Mouse (Mus musculus) ES-E14 (cell line): Measurements from ENCODE around the gene Inpp5k. TPM values are rescaled to one million over a fixed set of nuclear protein-coding genes. Genes with fewer than 3 reads are reported as not detected.

ENCODE experiments used
- DNase-seq: peaks from one replicate; pipeline ENCODE4 v3.0.0-alpha.2; 2013; ENCODE audit warnings: low read depth, low spot score
- H3K27ac ChIP-seq: 2 replicates; pipeline ENCODE4 v1.5.1; 2012; ENCODE audit warnings: low read depth, mild to moderate bottlenecking, low read length, moderate library complexity, mixed read lengths; ENCODE audit not compliant: poor library complexity, insufficient read depth, severe bottlenecking
- H3K36me3 ChIP-seq: 2 replicates; pipeline ENCODE4 v1.6.1; 2012; ENCODE audit warnings: mild to moderate bottlenecking, low read length, moderate library complexity, mixed read lengths; ENCODE audit not compliant: control insufficient read depth, poor library complexity, insufficient read depth, severe bottlenecking
- H3K4me1 ChIP-seq, 2 experiments: fragments of 150-350 bp in 1 of 2; sonication (generic) in 1 of 2; 2 replicates each; pipeline ENCODE4 v1.6.1; 2012; ENCODE audit warnings: low read length in 2 of 2, mild to moderate bottlenecking in 1 of 2, mixed read lengths in 1 of 2; ENCODE audit not compliant: control insufficient read depth in 2 of 2, insufficient read depth in 2 of 2, poor library complexity in 1 of 2
- H3K4me3 ChIP-seq, 2 experiments: fragments of 150-350 bp in 1 of 2; sonication (generic) in 1 of 2; 2 replicates each; pipeline ENCODE4 v1.5.1; 2012; ENCODE audit warnings: low read length in 2 of 2, low read depth in 1 of 2, mild to moderate bottlenecking in 1 of 2, mixed read lengths in 1 of 2; ENCODE audit not compliant: insufficient read depth in 1 of 2, poor library complexity in 1 of 2, severe bottlenecking in 1 of 2
- H3K9ac ChIP-seq: 2 replicates; pipeline ENCODE4 v1.6.1; 2012; ENCODE audit warnings: low read depth, mild to moderate bottlenecking, low read length, mixed read lengths; ENCODE audit not compliant: poor library complexity, insufficient read depth, severe bottlenecking
- H3K9me3 ChIP-seq: fragments of 150-350 bp; sonication (generic); 2 replicates; pipeline ENCODE4 v1.6.1; 2012; ENCODE audit warnings: low read depth, mild to moderate bottlenecking, low read length; ENCODE audit not compliant: control insufficient read depth, insufficient read depth
- CHD2 ChIP-seq: IDR thresholded peaks from 2 replicates; pipeline ENCODE4 v1.6.1; 2014; ENCODE audit warnings: mild to moderate bottlenecking, low read depth, low read length, inconsistent platforms
- HCFC1 ChIP-seq: IDR thresholded peaks from 2 replicates; pipeline ENCODE4 v1.6.1; 2012; ENCODE audit warnings: low read length, inconsistent platforms, borderline replicate concordance; ENCODE audit not compliant: insufficient read depth
- MAFK ChIP-seq: IDR thresholded peaks from 2 replicates; pipeline ENCODE4 v1.6.1; 2014; ENCODE audit warnings: mild to moderate bottlenecking, low read depth, low read length, inconsistent platforms; ENCODE audit not compliant: insufficient read depth
- ZC3H11A ChIP-seq: IDR thresholded peaks from 2 replicates; pipeline ENCODE4 v1.6.1; 2012; ENCODE audit warnings: low read depth, mild to moderate bottlenecking, inconsistent platforms, low read length, borderline replicate concordance
- ZNF384 ChIP-seq: IDR thresholded peaks from 2 replicates; pipeline ENCODE4 v1.6.1; 2012; ENCODE audit warnings: low read depth, low read length, inconsistent platforms
- in situ Hi-C, 2 experiments: fragments of 600-800 bp; cut with MboI; formaldehyde crosslinking; loops; one replicate each; pipeline ENCODE4 v1.15.1; 2025; ENCODE audit warnings: low sequenced_read_pairs in 2 of 2, inconsistent platforms in 1 of 2; ENCODE audit not compliant: unreplicated experiment in 2 of 2
- total RNA-seq: library from RNA; depleted of rRNA; stranded (reverse); fragments of 300-350 nt; gene quantifications from 2 replicates; pipeline ENCODE4 v1.2.3, GENCODE M21; 2012

Inpp5k gene
- total RNA-seq, 1 experiment = 12.2 TPM

DNA sequence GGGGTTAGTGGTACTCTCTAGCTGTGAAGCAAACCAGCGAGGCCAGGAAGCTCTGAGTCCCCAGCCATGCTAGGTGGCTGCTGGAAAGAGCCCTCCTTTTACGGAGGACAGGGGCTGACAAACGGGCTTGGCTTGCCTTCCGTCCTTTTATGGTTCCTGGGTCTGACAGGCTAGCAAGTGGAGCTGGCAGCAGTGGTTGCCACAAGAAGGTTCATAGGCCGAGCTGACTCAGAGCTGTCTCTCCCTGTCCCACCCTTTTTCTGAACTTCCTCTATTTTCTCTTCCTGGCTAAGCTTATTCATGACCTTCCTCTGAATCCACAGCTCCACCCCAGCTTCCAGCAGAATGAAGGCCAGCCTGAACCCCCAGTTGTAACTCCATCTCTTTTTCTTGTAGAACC, 38.2 kb upstream of the Inpp5k start:
- no peak overlapping the region for H3K27ac ChIP-seq
- no peaks in the 10 kb centered on the region for H3K9me3 ChIP-seq
- peaks cover 6% of the 10 kb centered on the region; the same call in 1 of the 2 replicates for H3K36me3 ChIP-seq
- in situ Hi-C loops = no loop called here
- H3K9ac ChIP-seq = no peak overlapping the region
- TF ChIP-seq HCFC1 = no peak
- TF ChIP-seq CHD2 = no peak
- TF ChIP-seq ZNF384 = no peak
- no peak for TF ChIP-seq MAFK
- TF ChIP-seq ZC3H11A = no peak
- no peak overlapping the region for H3K4me3 ChIP-seq
- DNase-seq = no peak
- peaks cover 0 to 12% of the 10 kb centered on the region in 2 experiments; a peak in 2 of 4 replicates for H3K4me1 ChIP-seq

- Histone ChIP-seq H3K4me3 (no peak overlapping the region), H3K27ac (no peak overlapping the region), H3K9ac (no peak overlapping the region), H3K9me3 (no peaks in the 10 kb centered on the region), H3K4me1 (peaks cover 0 to 2% of the 10 kb centered on the region in 2 experiments; a peak in 1 of 4 replicates), H3K36me3 (peaks cover 9% of the 10 kb centered on the region; the same call in 1 of the 2 replicates)
- TF ChIP-seq HCFC1 (no peak), ZNF384 (no peak), CHD2 (no peak), ZC3H11A (no peak), MAFK (no peak)
- DNase-seq = no peak
- in situ Hi-C loops = no loop called here
Observed at GRCm38 (mm10) chr11:75594431-75594830, 36.4 kb upstream of the Inpp5k start.

GRCm38 (mm10) chr11:75595404-75595803, 35.4 kb upstream of the Inpp5k start:
- Histone ChIP-seq H3K27ac (no peak overlapping the region), H3K36me3 (peaks cover 6% of the 10 kb centered on the region; the same call in 1 of the 2 replicates), H3K9ac (no peak overlapping the region), H3K9me3 (no peaks in the 10 kb centered on the region), H3K4me3 (no peak overlapping the region), H3K4me1 (no peaks in the 10 kb centered on the region; a peak in 1 of 4 replicates)
- in situ Hi-C loops = no loop called here
- TF ChIP-seq CHD2 = no peak
- no peak for TF ChIP-seq MAFK
- no peak for TF ChIP-seq ZC3H11A
- no peak for TF ChIP-seq HCFC1
- TF ChIP-seq ZNF384 = no peak
- no peak for DNase-seq

GRCm38 (mm10) chr11:75595816-75596215, 35.0 kb upstream of the Inpp5k start:
- Histone ChIP-seq H3K4me3 (no peak overlapping the region), H3K9ac (no peak overlapping the region), H3K36me3 (peaks cover 10% of the 10 kb centered on the region; the same call in 1 of the 2 replicates), H3K9me3 (no peaks in the 10 kb centered on the region), H3K4me1 (no peaks in the 10 kb centered on the region; a peak in 1 of 4 replicates), H3K27ac (no peak overlapping the region)
- TF ChIP-seq ZC3H11A (no peak), MAFK (0 out of 2 replicates have a peak, but pooled peaks have one; percentile 39)
- no peak for DNase-seq
- in situ Hi-C loops = no loop called here
